Mouse (Mus musculus) adrenal gland (tissue): ENCODE data around the gene Adra2c.

Experiments
- intact Hi-C: fragments of 180-260 bp; cut with DNase I; formaldehyde crosslinking; loops from one replicate; pipeline ENCODE4 v1.15.1; 2025
- long read RNA-seq, 2 experiments: library from polyadenylated mRNA; unstranded; transcript quantifications; one replicate each; pipeline ENCODE4 v2.0.0; 2020; ENCODE audit warnings: borderline replicate concordance in 1 of 2; ENCODE audit not compliant: insufficient replicate concordance in 1 of 2

Adra2c gene
- long read RNA-seq, experiment 1, result 0 reads
- long read RNA-seq, experiment 2, result 0 reads

DNA sequence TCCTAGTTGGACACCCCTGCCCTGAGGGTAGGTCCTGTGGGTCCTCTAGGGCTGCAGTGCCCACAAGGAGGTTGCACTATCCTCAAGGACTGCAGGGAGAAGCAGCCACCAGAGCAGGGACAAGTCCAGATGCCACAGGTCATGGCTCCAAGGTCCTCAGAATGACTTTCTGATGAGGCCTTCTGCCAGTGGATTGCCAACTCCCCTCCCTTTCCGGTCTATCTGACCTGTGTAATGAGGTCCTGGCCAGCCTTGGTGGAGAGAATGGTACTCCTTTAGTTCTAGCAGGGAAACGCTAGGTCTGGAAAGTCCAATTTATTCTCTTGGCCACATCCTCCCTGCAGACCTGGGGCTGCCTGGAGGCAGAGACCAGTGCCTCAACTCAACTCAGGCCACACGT lies at the start of gene Adra2c:
Adra2c (plus strand) TSS at position 301 of the 400 bp plus-strand sequence.
- intact Hi-C loops, result no loop called here

DNA sequence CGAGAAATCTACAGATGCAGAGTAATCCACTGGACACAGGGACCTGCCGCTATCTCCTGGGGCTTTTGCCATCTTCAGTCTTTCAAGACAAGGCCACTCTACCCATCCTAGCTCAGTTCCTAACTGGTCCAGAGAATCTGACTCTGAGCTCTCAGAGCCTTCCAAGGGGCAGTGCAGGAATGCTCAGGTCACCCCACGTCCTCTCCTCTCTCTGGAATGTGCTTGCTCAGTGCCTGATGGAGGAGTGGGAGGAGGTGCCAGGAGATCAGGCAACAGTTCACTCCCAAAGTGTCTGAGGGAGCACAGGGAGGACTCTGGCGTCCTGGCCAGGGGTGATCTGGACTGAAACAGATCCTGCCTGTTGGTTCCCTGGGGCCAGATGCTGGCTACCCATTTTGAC lies 45.0 kb upstream of the Adra2c start:
- intact Hi-C loops, result no loop called here

DNA sequence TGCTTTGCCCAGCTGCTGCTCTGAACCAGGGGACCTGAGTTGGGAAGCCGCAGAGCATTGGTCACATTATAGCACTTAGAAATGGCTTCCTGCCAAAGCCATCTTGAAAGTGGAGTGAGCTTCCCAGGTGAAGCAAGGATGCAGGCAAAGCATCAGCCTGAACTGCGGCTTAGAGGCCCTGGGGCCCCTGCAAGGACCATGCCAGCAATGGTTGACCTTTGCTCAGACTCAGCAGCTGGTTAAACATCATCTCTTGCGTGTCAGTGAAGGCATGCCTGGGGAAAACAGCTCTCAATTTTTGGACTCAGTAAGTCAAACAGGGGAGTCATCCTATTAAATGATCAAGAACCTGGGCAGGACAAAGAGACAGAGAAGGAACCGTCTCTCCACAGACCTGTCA lies 40.4 kb upstream of the Adra2c start:
- intact Hi-C loops, result no loop called here

DNA sequence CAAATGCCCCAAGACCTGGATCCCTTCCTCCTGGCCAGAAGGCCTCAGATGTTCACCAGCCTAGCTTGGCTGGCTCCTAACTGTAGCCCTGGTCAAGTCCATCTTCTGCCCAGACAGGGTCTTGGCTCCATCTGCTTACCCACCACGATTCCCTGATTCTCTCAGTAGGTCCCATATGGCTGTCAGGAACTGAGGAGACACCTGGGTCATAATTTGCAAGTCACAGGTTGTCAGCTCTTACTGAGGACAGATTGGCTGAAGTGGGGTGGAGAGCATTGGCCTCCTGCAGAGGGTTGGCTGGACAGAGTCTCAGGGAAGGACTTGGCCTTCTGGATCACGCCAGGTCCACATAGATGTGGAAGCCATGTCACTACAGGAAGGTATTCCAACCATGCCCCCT lies 39.5 kb upstream of the Adra2c start:
- intact Hi-C loops, result no loop called here

DNA sequence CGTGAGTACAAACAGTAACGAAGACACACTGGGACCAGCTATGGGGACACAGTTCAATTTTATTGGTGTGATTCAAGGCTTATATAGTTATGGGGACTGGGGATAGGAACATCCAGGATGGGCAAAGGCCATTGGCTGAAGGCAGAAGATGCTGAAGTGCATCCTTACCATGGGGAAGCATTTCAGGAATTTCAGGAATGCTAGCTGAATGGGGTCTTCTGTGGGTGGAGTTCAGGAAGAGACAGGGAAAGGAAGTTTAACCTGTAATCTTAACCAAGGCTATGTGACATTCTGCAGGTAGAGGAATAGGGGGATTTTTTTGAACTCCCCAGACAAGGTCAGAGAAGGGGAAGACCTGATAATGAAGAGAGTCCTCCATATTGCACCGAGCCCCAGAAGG lies 36.6 kb upstream of the Adra2c start:
- intact Hi-C loops, result loop anchor here (10.0 kb wide), 1 partner anchor 113 kb away; no protein-coding TSS in a partner anchor

DNA sequence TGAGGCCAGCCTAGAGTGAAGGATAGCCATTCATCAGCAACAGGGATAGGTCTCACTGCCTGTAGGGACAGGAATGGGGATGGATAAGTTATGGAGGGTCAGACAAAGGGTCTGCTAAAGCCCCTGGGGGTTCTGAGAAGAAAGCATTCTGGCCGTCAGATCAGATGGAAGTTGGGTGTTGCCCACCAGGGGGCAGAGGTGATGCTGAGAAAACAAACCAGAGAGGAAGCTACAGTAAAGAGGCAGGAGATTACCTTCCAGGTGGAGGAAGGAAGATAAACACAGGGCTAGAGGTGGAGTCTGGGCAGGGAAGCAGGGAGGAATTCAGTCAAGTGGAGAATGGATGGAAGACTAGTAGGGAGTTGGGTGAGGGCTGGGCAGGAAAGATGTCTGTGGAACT lies 33.9 kb upstream of the Adra2c start:
- intact Hi-C loops, result loop anchor here (10.0 kb wide), 1 partner anchor 111 kb away; no protein-coding TSS in a partner anchor

DNA sequence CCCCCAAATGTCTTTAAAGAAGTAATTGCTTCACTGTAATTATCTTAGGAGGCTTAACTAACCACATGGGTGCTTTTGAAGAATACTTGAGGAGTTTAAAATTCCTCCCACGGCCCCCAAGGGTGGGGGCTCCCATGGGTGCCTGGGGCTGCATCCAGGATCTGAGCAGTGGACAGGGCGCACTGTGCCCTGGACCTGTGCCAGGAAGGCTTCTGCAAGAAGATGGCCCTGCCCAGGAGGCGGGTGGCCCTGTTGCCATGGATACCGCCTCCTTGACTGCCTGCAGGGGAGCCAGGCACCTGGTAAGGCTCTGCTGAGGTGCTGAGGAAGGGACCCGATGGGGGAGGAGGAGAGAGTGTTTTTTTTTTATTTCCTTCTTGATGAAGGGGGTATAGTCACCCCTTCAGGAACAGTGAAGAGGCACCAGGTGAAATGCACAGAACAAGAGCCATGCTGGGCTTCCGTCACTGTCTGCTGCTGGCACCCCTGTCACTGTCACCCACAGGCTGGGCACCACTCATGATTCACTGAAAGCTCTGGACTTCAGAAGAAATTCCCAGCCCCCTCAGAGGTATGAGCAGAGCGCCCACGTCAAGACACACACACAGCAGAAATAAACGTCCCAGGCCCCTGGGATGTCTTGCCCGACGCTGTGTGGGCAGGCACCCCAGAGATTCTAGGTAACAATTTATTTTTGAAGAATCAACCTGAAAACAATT lies 32.4 kb upstream of the Adra2c start:
- intact Hi-C loops, result loop anchor here (10.0 kb wide), 1 partner anchor 109 kb away; no protein-coding TSS in a partner anchor

DNA sequence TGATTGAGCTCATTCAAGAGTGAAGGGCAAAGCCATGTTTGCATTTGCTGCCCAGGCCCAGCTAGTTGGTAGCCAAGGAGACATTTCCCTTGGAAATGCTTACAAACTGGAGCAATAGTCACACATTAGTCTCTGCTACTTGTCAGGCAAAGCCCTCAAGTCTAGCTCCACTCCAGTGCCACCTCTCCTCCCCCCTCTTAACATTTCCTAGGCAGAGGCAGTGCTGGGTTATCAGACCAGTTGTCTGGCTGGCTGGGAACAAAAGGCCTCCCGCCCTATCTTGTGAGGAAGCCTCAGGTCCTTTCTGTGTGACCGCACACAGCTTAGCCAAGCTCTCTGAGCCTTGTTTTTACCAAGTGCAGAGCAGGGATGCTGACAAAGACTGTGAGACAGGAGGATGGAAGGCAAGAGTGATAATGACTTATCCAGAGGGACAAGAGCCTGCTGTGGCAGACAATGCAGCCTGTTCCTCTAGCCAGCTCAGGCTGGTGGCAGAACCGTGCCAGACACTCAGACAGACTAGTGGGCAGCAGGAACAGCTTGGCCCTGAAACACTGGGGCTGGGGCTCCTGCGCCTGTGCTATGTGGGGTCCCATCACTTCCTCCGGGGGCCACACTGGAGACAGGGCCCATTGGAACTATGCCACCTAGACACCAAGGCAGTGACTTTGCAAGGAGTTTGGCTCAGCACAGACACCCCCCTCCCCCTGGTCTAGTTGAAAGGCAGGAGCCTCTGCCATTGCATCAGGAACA lies 23.0 kb upstream of the Adra2c start:
- intact Hi-C loops, result no loop called here

DNA sequence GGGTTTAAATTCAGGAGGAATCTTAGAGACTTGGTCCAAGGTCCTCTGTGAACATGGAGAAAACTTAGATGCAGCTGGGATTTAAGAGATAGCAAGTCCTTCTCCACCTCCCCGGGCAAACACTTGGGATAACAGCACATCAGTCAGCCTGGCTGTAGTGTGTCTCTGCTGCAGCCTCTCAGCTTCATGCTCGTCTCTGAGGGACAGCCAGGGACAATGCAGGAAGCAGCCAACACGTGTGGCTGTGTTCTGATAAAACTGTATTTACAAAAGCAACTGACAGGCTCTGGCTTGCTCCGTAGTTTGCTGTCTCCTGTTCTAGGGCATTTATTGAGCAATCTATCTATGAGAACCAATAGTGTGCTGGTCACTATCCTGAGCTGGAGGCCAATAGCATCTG lies 14.4 kb upstream of the Adra2c start:
- intact Hi-C loops, result loop anchor here (5.0 kb wide), 1 partner anchor 581 kb away; no protein-coding TSS in a partner anchor

DNA sequence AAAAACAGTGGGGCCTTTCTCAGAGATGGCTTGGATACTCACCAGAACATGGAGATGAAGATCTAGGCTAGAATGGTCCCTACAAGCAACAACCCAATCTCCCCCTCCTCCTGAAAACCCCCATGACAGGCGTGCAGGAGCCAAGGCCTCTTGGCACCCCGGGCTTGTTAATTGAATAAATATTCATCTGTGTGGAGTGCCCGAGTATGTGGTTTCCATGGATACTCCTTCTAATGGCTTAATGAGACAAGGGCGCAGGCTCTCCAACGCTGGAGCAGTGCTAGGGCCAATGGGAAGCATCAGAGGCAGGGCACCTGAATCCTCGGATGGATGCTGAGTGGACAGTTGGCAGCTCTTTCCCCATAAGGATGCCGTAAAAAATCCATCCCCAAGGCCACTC lies 10.6 kb upstream of the Adra2c start:
- intact Hi-C loops, result no loop called here

DNA sequence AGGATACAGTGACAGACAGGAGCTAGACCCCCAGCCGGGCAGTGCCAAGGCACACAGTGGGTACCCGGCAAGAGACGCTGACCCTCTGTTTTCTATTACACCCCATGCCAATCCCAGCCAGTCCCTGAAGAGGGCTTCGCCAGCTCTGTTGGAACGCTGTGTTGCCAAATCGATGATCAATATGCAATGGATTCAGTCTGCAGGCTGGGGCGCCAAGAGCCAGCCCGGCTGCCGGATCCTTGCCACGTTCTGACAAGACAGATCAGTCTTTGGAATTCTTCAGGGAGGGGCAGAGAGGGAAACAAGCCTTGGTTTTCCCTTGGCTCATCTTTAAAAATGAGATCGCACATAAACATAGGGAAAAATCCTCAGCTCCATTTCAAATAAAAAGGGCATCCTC lies 2.8 kb upstream of the Adra2c start:
- intact Hi-C loops, result no loop called here

DNA sequence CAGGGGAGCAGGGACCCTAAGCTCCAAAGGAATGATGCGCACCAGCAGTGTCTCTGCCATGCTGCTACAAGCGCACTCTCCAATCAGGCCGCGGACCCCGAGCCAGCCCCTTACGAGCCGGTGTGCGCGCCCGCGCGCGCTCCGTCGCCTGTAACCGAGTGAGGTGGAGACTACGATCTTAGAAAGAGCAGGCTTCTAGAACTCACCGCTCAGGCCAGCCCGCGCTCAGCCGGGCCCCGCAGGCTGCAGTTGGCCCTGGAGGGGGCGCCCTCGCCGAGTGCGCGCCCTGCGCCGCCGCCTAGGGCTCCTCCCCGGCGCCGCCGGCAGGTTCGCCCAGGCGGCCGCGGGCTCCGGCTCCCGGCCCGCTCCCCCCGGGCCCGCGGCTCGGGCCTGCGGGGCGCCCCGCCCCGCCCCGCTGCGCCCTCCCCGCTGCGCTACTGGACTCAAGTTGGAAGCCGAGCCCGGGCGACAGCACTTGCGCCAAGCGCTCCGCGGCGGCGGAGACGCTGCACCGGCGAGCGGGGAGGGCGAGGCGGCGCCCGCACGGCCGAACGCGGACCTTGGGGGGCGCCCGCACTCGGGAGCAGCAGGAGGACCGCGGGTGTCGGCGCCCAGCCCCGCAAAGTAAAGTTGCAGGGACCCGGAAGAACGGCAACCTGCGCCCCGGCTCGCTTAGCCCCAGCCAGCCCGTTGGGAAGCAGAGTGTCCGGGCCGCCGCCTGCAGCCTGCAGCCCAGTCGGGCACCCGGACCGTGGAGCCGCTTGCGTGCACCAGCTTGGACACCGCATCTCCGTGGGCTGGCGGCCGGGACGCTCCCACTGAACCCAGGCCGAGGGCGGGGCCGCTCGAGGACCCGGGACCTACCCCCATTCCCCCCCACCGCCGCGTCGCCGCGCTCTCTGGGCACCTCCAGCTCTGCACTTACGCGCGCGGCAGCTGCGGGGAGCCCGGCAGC lies 899 bp downstream of the Adra2c start:
- intact Hi-C loops, result no loop called here

DNA sequence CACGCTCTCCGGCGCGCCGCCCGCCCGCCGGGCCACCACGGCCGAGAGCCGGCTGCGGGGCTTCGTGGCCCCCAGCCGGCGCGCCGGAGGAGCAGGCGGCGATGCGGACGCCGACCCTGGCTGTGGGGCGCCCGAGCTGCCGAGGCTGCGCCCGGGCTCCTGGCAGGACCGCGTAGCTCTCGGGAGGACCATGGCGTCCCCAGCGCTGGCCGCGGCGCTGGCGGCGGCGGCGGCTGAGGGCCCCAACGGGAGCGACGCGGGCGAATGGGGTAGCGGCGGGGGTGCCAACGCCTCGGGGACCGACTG lies 1.5 kb downstream of the Adra2c start:
- intact Hi-C loops, result loop anchor here (5.0 kb wide), 1 partner anchor 68 kb away; no protein-coding TSS in a partner anchor

DNA sequence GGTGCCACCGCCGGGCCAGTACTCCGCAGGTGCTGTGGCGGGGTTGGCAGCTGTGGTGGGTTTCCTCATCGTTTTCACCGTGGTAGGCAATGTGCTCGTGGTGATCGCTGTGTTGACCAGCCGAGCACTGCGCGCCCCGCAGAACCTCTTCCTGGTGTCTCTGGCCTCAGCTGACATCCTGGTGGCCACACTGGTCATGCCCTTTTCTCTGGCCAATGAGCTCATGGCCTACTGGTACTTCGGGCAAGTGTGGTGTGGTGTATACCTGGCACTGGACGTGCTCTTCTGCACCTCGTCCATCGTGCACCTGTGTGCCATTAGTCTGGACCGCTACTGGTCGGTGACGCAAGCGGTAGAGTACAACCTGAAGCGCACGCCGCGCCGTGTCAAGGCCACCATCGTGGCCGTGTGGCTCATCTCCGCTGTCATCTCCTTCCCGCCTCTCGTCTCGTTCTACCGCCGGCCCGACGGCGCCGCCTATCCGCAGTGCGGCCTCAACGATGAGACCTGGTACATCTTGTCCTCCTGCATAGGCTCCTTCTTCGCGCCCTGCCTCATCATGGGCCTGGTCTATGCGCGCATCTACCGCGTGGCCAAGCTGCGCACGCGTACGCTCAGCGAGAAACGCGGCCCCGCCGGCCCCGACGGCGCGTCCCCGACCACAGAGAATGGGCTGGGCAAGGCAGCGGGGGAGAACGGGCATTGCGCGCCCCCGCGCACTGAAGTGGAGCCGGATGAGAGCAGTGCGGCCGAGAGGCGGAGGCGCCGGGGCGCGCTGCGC lies 2.1 kb downstream of the Adra2c start:
- intact Hi-C loops, result loop anchor here (5.0 kb wide), 1 partner anchor 67 kb away; no protein-coding TSS in a partner anchor

DNA sequence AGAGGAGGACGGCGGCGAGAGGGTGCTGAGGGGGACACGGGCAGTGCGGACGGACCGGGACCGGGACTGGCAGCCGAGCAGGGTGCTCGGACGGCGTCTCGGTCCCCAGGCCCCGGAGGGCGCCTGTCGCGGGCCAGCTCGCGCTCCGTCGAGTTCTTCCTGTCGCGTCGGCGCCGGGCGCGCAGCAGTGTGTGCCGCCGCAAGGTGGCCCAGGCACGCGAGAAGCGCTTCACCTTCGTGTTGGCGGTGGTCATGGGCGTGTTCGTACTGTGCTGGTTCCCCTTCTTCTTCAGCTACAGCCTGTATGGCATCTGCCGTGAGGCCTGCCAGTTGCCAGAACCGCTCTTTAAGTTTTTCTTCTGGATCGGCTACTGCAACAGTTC lies 2.7 kb downstream of the Adra2c start:
- intact Hi-C loops, result loop anchor here (5.0 kb wide), 1 partner anchor 67 kb away; no protein-coding TSS in a partner anchor

DNA sequence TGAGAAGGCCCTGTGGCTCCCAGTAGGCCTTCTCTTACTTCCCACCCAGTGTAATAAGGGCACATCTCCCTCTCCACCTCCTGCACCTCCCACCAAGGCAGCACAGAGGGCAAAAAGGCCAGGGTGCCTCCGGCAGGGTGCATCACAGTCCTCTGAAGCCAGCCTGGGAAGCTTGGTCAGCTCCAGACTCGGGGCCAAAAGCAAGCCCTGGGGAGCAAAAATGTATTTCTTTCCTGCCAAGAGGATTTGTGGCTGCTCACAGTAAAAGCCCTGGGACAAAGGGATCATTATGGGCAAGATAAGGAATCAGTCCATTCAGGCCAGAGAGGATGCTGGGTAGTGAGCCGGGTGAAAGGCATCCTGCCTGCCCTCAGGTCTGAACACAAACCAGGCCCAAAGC lies 7.2 kb downstream of the Adra2c start:
- intact Hi-C loops, result no loop called here

DNA sequence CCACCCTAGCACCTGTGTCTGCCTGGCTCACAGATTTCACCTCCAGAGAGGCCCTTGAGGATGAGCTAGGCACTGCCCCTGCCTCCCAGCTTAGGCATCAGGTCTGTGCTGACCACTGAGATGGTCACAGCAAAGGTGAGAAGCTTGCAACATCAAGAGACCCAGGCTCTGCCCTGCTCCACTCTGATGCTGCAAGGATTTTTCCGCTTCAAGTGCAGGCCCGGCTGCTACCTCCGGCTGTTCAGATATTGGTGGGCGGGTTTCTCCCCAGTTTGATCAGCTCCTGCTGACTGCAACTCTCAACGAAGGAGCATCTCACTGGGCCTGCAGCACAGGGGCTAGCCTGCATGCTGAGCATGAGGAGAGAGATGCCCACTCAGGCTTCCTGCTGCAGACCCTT lies 8.1 kb downstream of the Adra2c start:
- intact Hi-C loops, result no loop called here

DNA sequence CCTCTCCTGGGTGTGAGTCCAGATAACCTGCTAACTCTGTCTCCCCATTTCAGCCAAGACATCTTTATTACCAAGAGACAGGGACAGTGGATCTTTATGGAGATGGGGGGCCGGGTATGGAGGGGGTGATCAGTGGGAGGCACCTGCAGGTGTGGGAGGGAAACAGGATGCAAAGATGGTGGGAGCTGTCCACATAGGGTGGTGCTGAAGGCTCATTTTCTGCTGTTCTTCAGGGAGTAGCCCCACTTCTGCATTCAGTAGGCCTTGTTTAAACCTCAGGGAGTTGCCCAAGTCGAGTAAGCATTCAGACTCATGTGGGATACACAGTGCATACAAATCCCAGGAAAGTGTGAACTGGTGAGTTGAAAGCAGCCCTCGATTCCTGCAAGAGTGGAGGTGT lies 21.5 kb downstream of the Adra2c start:
- intact Hi-C loops, result no loop called here

DNA sequence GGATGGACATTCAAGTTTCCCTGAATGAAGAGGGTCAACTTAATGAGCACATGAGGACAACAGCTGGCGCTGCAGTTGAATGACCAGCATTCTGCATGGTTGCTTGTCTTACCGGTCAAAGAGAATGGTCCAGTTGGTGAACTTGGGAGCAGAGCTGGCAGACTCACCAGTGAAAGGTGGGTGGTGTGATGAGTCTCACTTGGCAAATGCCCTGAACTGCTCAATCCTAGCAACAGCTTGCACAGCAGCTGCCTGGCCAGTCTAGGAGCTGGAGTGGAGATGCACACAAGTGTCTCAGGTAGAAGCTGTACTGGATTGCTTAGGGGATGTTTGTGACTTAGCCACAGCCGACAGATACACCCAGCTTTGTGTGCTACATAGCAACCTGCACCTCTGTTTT lies 26.1 kb downstream of the Adra2c start:
- intact Hi-C loops, result no loop called here

DNA sequence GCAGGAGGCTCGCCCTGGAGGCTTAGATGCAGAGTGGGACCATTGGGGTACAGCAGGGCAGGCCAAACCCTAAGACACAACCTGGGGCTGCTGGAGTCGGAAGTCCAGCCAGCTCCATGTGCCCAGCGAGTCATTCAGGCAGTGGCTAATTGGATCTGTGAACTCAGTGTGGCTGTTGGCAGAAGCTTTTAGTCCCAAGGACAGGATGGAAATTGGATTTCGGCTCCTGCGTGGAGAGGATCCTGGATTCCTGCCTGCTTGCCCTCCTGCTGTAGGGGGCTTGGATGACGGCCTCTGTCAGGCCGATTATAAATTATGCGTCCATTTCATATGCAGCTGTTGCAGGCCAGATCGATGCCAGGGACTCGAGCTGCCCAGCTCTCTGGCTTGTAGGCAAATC lies 27.2 kb downstream of the Adra2c start:
- intact Hi-C loops, result no loop called here

DNA sequence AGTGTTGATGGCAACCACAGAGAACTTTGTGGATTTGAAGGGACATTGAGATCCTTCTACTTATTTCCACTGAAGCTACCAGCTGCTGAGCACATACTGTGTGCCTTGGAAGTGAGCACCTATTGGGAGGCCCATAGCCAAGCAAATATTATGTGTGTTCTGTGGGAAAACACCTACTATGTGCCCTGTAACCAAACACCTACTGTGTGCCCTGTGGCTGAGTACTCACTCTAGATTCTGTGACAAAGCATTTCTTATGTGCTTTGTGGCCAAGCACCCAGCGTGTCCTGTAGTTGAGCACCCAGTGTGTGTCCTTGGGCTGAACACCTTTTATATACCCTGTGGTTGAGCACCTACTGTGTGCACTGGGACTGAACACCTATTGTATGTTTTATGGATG lies 28.6 kb downstream of the Adra2c start:
- intact Hi-C loops, result no loop called here
